Mouse (Mus musculus) heart, embryonic 16.5 days (tissue): ENCODE results near the gene Nuak1. TPM values are rescaled to one million over a fixed set of nuclear protein-coding genes. Genes with fewer than 3 reads are reported as not detected.

Experiments
- ATAC-seq: fragments of 200-750 bp; cut with Nextera tagmentation; replicated peaks from 2 replicates; pipeline ENCODE4 v1.8.0; 2017; ENCODE audit warnings: moderate number of reproducible peaks; ENCODE audit not compliant: insufficient read depth, low FRiP score; ENCODE audit errors: extremely low read depth
- H3K27ac ChIP-seq: fragments of 300-500 bp; sonication (generic); 2 replicates; pipeline ENCODE4 v1.5.1; 2014; ENCODE audit warnings: mild to moderate bottlenecking, low read length, control low read depth, moderate library complexity
- H3K27me3 ChIP-seq: fragments of 300-500 bp; sonication (generic); 2 replicates; pipeline ENCODE4 v1.6.1; 2014; ENCODE audit warnings: low read length, mixed read lengths; ENCODE audit not compliant: control insufficient read depth, insufficient read depth
- H3K36me3 ChIP-seq: fragments of 300-500 bp; sonication (generic); 2 replicates; pipeline ENCODE4 v1.6.1; 2014; ENCODE audit not compliant: control insufficient read depth, insufficient read depth
- H3K4me1 ChIP-seq: fragments of 300-500 bp; sonication (generic); 2 replicates; pipeline ENCODE4 v1.6.1; 2014; ENCODE audit warnings: low read length, mixed read lengths; ENCODE audit not compliant: control insufficient read depth, insufficient read depth
- H3K4me2 ChIP-seq: fragments of 300-500 bp; sonication (generic); 2 replicates; pipeline ENCODE4 v1.6.1; 2014; ENCODE audit warnings: low read depth, mild to moderate bottlenecking, control low read depth, low read length
- H3K4me3 ChIP-seq: fragments of 300-500 bp; sonication (generic); 2 replicates; pipeline ENCODE4 v1.5.1; 2014; ENCODE audit warnings: mild to moderate bottlenecking, control low read depth, low read length
- H3K9ac ChIP-seq: fragments of 300-500 bp; sonication (generic); 2 replicates; pipeline ENCODE4 v1.6.1; 2014; ENCODE audit warnings: low read length, control low read depth
- H3K9me3 ChIP-seq: fragments of 300-500 bp; sonication (generic); replicated peaks from 2 replicates; pipeline ENCODE4 v1.6.1; 2016; ENCODE audit warnings: low read length; ENCODE audit not compliant: control insufficient read depth
- WGBS: fragments of 180-500 bp; shearing (Covaris S2); extraction: QIAGEN DNeasy Blood & Tissue Kit; methylation state at CpG from one replicate; pipeline ENCODE4 v1.1.7; 2014; 5-methylcytosine and 5-hydroxymethylcytosine counted together
- polyA plus RNA-seq: library from polyadenylated mRNA; unstranded; fragments of >200 nt; fragmentation: Nextera tagmentation; extraction: Ambion mirVana; gene quantifications from 2 replicates; pipeline ENCODE4 v1.2.1, GENCODE M21; 2015

The Nuak1 gene
- polyA plus RNA-seq, 1 experiment from 2014 or later, result 3.0 TPM

GRCm38 (mm10) chr10:84372161-84373095, 68.0 kb downstream of the Nuak1 start:
- Histone ChIP-seq H3K4me1 (peaks cover 12% of the 10 kb centered on the region), H3K27ac (no peak overlapping the region), H3K36me3 (peaks cover 18% of the 10 kb centered on the region), H3K4me3 (no peak overlapping the region), H3K27me3 (no peaks in the 10 kb centered on the region), H3K9ac (no peak overlapping the region), H3K4me2 (no peak overlapping the region), H3K9me3 (no peaks in the 10 kb centered on the region)
- WGBS, result 49% methylated on average over 18 of the region's 18 CpGs
- no peak for ATAC-seq

DNA sequence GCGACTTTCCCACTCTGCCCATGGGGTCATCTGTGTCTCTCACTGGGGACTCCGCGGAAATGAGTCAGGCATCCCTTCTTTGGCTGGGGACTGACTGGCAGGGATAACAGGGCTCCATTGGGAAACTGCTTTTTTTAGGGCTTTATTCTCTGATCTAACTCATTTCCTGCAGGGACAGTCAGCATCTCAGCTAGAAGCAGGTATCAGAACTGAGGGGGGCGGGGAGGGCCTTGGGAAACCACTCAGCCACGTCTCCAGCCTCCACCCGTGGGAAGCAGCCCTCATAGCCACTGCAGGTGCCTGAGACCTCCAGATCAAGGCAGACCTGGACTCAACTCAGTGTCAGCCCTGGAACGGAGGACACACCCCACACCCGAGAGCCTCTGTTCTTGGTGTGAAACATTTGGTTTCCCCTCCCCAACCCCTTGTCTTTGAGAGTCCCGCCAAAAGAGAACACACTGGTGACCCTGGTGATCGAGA, 68.7 kb downstream of the Nuak1 start:
- H3K4me2 ChIP-seq, result no peak overlapping the region
- no peak overlapping the region for H3K9ac ChIP-seq
- H3K27ac ChIP-seq, result no peak overlapping the region
- no peak overlapping the region for H3K4me3 ChIP-seq
- H3K4me1 ChIP-seq, result peaks cover 12% of the 10 kb centered on the region
- H3K36me3 ChIP-seq, result peaks cover 18% of the 10 kb centered on the region
- H3K27me3 ChIP-seq, result no peaks in the 10 kb centered on the region
- no peaks in the 10 kb centered on the region for H3K9me3 ChIP-seq
- 41% methylated on average over 10 of the region's 10 CpGs for WGBS
- no peak for ATAC-seq

DNA sequence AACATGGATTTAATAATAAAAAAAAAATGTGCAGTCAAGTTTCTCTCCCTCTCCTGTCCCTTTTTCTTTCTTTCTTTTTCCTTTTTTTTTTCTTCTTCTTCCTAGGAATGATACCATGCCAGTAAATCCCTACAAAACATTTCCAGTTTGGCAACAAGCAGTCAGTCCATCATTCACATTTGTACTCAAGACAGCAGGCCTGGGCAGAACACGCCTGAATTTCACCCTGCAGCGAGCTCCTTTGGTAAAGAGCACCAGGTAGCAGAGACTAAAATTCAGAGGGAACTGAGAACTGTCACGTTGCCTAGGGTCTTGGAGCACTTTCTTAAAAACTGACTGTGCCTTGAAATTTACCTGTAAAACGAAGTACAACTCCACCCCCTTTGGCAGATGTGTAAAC, 69.2 kb downstream of the Nuak1 start:
- peaks cover 18% of the 10 kb centered on the region for H3K36me3 ChIP-seq
- no peak for ATAC-seq
- no peak overlapping the region for H3K9ac ChIP-seq
- H3K4me3 ChIP-seq, result no peak overlapping the region
- H3K27ac ChIP-seq, result no peak overlapping the region
- H3K27me3 ChIP-seq, result no peaks in the 10 kb centered on the region
- H3K4me1 ChIP-seq, result peaks cover 12% of the 10 kb centered on the region
- no peaks in the 10 kb centered on the region for H3K9me3 ChIP-seq
- 73% methylated on average over 4 of the region's 4 CpGs for WGBS
- no peak overlapping the region for H3K4me2 ChIP-seq

GRCm38 (mm10) chr10:84369646-84370314, 70.6 kb downstream of the Nuak1 start:
- Histone ChIP-seq H3K27me3 (no peaks in the 10 kb centered on the region), H3K4me3 (no peak overlapping the region), H3K36me3 (peaks cover 12% of the 10 kb centered on the region), H3K4me1 (peaks cover 12% of the 10 kb centered on the region), H3K4me2 (no peak overlapping the region), H3K9me3 (no peaks in the 10 kb centered on the region), H3K27ac (no peak overlapping the region), H3K9ac (no peak overlapping the region)
- no peak for ATAC-seq
- WGBS, result 68% methylated on average over 11 of the region's 11 CpGs

DNA sequence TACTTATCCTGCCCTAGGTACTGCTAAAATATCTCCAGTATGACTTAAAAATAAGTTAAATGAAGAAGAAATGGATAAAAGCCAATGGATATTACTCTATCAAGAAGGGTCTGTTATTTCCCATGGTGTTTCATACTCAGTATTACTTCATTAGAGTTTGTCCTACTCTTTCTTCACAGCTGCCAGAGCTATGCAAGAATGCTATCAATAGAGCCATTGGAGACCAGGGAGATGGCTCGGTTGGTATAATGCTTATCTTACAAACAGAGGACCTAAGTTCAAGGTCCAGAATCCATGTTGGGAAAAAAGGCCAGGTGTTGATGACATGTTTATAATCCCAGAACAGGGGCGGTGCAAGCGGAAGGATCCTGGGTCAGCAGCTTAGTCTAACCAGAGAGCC, 72.2 kb downstream of the Nuak1 start:
- Histone ChIP-seq H3K4me1 (peaks cover 12% of the 10 kb centered on the region), H3K27ac (no peak overlapping the region), H3K4me2 (no peak overlapping the region), H3K4me3 (no peak overlapping the region), H3K36me3 (peaks cover 3% of the 10 kb centered on the region; the same call in 1 of the 2 replicates), H3K9ac (no peak overlapping the region), H3K9me3 (no peaks in the 10 kb centered on the region), H3K27me3 (no peaks in the 10 kb centered on the region)
- WGBS, result 74% methylated on average over 3 of the region's 3 CpGs
- no peak for ATAC-seq

DNA sequence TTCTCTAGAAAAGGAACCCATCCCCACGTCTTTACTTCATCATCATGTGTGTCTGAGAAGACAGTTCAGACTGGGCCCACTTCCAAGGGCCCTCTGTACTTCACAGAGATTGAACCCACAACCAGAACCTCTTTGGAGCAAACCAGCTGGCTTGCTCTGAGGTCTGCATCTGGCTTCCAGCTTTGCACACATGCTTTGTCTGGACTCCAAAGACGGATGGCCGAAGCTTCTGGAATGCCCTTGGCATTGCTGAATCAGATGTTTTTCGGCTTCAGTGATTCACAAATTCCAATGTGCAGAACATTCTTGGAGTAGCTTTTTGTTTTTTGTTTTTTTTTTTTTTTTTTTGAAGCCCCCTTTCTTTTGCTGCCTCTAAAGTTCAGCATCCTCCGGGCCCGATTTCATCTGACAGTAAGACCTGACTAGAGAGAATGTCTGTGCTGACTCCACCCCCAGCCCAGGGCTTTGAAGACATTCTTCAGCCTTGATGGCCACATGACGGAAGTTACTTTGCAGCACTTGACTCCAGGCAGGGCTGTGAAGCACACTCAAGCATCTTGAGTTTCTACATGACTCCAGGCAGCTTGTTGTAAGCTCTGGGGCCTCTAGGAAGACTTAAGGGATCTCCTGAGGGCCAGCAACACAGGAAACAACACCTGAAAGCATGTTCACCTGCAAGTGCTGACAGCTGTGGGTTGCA, 75.1 kb downstream of the Nuak1 start:
- H3K4me1 ChIP-seq, result no peaks in the 10 kb centered on the region
- H3K27ac ChIP-seq, result no peak overlapping the region
- H3K27me3 ChIP-seq, result no peaks in the 10 kb centered on the region
- 61% methylated on average over 7 of the region's 7 CpGs for WGBS
- ATAC-seq, result no peak
- H3K4me3 ChIP-seq, result no peak overlapping the region
- H3K4me2 ChIP-seq, result no peak overlapping the region
- H3K9ac ChIP-seq, result no peak overlapping the region
- H3K9me3 ChIP-seq, result no peaks in the 10 kb centered on the region
- no peaks in the 10 kb centered on the region for H3K36me3 ChIP-seq

DNA sequence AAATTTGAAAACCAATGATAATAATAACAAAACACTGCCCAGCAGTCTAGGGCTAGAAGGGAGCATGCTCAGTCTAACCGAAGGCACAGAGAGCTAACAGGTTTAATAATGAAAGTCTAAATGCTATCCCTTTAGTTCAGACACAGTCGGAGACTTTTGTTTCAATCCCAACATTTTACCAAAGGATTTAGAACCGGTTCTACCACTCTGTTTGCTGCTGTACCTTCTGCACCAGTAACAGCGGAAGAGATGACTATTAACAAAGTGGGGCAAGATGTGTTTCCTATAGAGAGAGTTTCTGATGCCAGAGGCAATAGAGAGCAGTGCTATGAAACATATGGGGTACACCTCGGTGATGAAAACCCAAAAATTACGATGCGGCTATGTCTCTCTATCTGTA, 76.6 kb downstream of the Nuak1 start:
- no peak for ATAC-seq
- Histone ChIP-seq H3K36me3 (no peaks in the 10 kb centered on the region), H3K4me1 (no peaks in the 10 kb centered on the region), H3K4me2 (no peak overlapping the region), H3K27me3 (no peaks in the 10 kb centered on the region), H3K4me3 (no peak overlapping the region), H3K9ac (no peak overlapping the region), H3K9me3 (no peaks in the 10 kb centered on the region), H3K27ac (no peak overlapping the region)
- WGBS, result 88% methylated on average over 7 of the region's 7 CpGs

DNA sequence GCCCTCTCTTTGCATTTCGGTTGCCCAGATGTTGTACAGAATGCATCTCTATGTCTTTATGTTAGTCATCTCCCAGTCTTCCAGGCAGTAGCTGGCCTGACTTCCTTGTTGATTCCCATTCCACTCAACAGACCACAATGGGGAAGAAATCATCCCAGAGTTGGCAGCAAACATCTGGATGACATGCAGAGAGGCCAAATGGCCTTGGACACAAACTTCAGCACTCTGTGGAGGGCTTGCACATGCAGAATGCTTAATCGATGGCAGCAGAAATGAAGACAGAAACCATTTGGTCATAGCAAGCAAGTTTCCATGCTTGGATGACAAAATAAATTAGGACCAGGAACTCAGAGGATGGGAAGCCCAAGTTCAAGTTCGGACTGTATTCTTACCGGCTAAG, 79.4 kb downstream of the Nuak1 start:
- Histone ChIP-seq H3K27me3 (no peaks in the 10 kb centered on the region), H3K4me1 (no peaks in the 10 kb centered on the region), H3K9me3 (no peaks in the 10 kb centered on the region), H3K9ac (no peak overlapping the region), H3K4me3 (no peak overlapping the region), H3K36me3 (no peaks in the 10 kb centered on the region), H3K4me2 (no peak overlapping the region), H3K27ac (no peak overlapping the region)
- 90% methylated on average over 4 of the region's 4 CpGs for WGBS
- ATAC-seq, result no peak
